In the genomic region with DNA sequence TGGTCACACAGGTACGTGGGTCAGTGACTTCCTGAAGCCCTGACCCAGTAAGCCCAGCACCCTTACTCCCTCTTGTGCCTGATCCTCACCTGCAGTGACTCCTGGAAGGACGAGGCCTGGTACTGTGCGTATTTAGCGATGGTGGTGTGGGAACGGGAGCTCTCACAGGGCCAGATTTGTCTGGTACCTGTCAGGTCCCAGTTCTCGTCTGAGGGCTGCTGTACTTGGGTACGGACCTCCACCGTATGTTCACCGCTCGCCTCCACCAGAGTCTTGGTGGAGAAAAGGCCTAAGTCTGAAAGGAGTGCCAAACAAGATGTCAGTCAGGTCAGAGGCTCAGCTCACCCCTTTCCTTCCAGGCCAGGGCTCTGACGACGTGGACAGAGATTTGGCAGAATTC, we compare ENCODE assay signal across 12 mouse cellular contexts. TPM values are rescaled to one million over a fixed set of nuclear protein-coding genes. Genes with fewer than 3 reads are reported as not detected.
DNase-seq lines count a peak whose midpoint lies in the region; ATAC-seq and TF ChIP-seq lines count a peak whose summit lies in the region.
"Had no signal": no experiment of that assay in that cellular context is flagged by ENCODE, and none has a peak within 500 bp of the region (broad histone marks: within the 10 kb centered on the region; RNA-seq: fewer than 3 reads in every experiment).

No protein-coding gene starts in this region.

- TF ChIP-seq CTCF in heart, adult 2 months (IDR thresholded peaks at IDR 0.05): no peak

- no peaks in the 10 kb centered on the region for H3K79me2 ChIP-seq in heart, adult 2 months (replicated peaks; ENCODE audit: control insufficient read depth, insufficient read depth, low read length)

- DNase-seq in cerebellum, adult 11-12 months: peak; percentile 52
- no peak for DNase-seq in cerebellum, adult 9-10 months
- DNase-seq in heart, adult 2 months: peak in 1 of 2 experiments; percentile 8
- DNase-seq in limb, embryonic 10.5 days (ENCODE audit: low spot score): no peak
- DNase-seq in spleen, adult 12 weeks (ENCODE audit: low spot score): no peak
- DNase-seq: retina, postnatal 1 day had no signal

- TF ChIP-seq POLR2A in heart, adult 2 months (IDR thresholded peaks at IDR 0.05; ENCODE audit: insufficient read depth, low read depth, low read length): 0 out of 2 replicates have a peak, but pooled peaks have one; percentile 22

- no peaks in the 10 kb centered on the region for H3K27me3 ChIP-seq in heart, adult 2 months (ENCODE audit: control insufficient read depth, insufficient read depth, low read length)
- no peaks in the 10 kb centered on the region; the same call in 1 of the 2 replicates for H3K27me3 ChIP-seq in heart, embryonic 12.5 days (replicated peaks)
- H3K27me3 ChIP-seq in midbrain, embryonic 13.5 days: peaks cover 18% of the 10 kb centered on the region
- H3K27me3 ChIP-seq in midbrain, embryonic 16.5 days (ENCODE audit: control insufficient read depth, insufficient read depth, low read depth, low read length): no peaks in the 10 kb centered on the region
- H3K27me3 ChIP-seq in limb, embryonic 10.5 days (ENCODE audit: low read depth, poor library complexity, severe bottlenecking): peaks cover 13% of the 10 kb centered on the region; the same call in 1 of the 2 replicates

- no peak overlapping the region for H3K9ac ChIP-seq in heart, adult 2 months (ENCODE audit: low read depth, low read length)
- no peak overlapping the region; the same call in 1 of the 2 replicates for H3K9ac ChIP-seq in heart, embryonic 12.5 days
- no peak overlapping the region for H3K9ac ChIP-seq in midbrain, embryonic 13.5 days (replicated peaks)
- H3K9ac ChIP-seq in midbrain, embryonic 16.5 days (ENCODE audit: low read depth, low read length): no peak overlapping the region
- H3K9ac ChIP-seq: midbrain, embryonic 12.5 days; neural tube, embryonic 15.5 days had no signal

- no peaks in the 10 kb centered on the region for H3K36me3 ChIP-seq in heart, adult 2 months (ENCODE audit: control insufficient read depth, insufficient read depth, low read length)
- H3K36me3 ChIP-seq in heart, embryonic 12.5 days: peaks cover 76% of the 10 kb centered on the region
- peaks cover 82% of the 10 kb centered on the region for H3K36me3 ChIP-seq in midbrain, embryonic 13.5 days
- peaks cover 56% of the 10 kb centered on the region for H3K36me3 ChIP-seq in midbrain, embryonic 16.5 days (ENCODE audit: control insufficient read depth, insufficient read depth, low read length)
- peaks cover 78% of the 10 kb centered on the region for H3K36me3 ChIP-seq in limb, embryonic 10.5 days

- 83% methylated on average over 12 of the region's 12 CpGs for WGBS in heart, adult 2 months
- WGBS in heart, embryonic 12.5 days: 85% methylated on average over 12 of the region's 12 CpGs
- WGBS in midbrain, embryonic 13.5 days: 85% methylated on average over 12 of the region's 12 CpGs
- 86% methylated on average over 12 of the region's 12 CpGs for WGBS in midbrain, embryonic 16.5 days
- 81% methylated on average over 12 of the region's 12 CpGs for WGBS in limb, embryonic 10.5 days

- intact Hi-C loops in heart, adult 2 months (cut with DNase I): loop anchor here (1.0 to 10.0 kb wide), 4 partner anchors 17 to 297 kb away; no protein-coding TSS in a partner anchor

- H3K4me3 ChIP-seq in heart, adult 2 months: no peak overlapping the region
- no peak overlapping the region for H3K4me3 ChIP-seq in heart, embryonic 12.5 days
- no peak overlapping the region for H3K4me3 ChIP-seq in midbrain, embryonic 13.5 days (replicated peaks)
- no peak overlapping the region for H3K4me3 ChIP-seq in midbrain, embryonic 16.5 days (ENCODE audit: low read depth, low read length)
- peak overlapping the region; percentile 21; the same call in 1 of the 2 replicates for H3K4me3 ChIP-seq in limb, embryonic 10.5 days
- H3K4me3 ChIP-seq: neural tube, embryonic 15.5 days had no signal

- no peak for ATAC-seq in heart, embryonic 12.5 days (ENCODE audit: insufficient number of reproducible peaks, low FRiP score)
- ATAC-seq in midbrain, embryonic 13.5 days: no peak
- no peak for ATAC-seq in midbrain, embryonic 16.5 days

- H3K9me3 ChIP-seq in heart, embryonic 12.5 days (replicated peaks): no peaks in the 10 kb centered on the region
- no peaks in the 10 kb centered on the region for H3K9me3 ChIP-seq in midbrain, embryonic 13.5 days
- no peaks in the 10 kb centered on the region for H3K9me3 ChIP-seq in midbrain, embryonic 16.5 days (replicated peaks; ENCODE audit: control insufficient read depth, low read length, poor library complexity, severe bottlenecking)
- no peaks in the 10 kb centered on the region for H3K9me3 ChIP-seq in limb, embryonic 10.5 days (replicated peaks)
- H3K9me3 ChIP-seq: midbrain, embryonic 12.5 days; neural tube, embryonic 15.5 days had no signal

- peaks cover 3% of the 10 kb centered on the region for H3K4me1 ChIP-seq in heart, adult 2 months (ENCODE audit: control insufficient read depth, insufficient read depth, low read length)
- peaks cover 40% of the 10 kb centered on the region for H3K4me1 ChIP-seq in heart, embryonic 12.5 days (replicated peaks)
- H3K4me1 ChIP-seq in midbrain, embryonic 13.5 days (replicated peaks): peaks cover 35% of the 10 kb centered on the region
- H3K4me1 ChIP-seq in midbrain, embryonic 16.5 days (ENCODE audit: control insufficient read depth, insufficient read depth, low read length): no peaks in the 10 kb centered on the region; the same call in 1 of the 2 replicates
- peaks cover 50% of the 10 kb centered on the region for H3K4me1 ChIP-seq in limb, embryonic 10.5 days

- TF ChIP-seq EP300 in heart, adult 2 months (IDR thresholded peaks at IDR 0.05; ENCODE audit: insufficient read depth, low read depth, low read length): no peak

- H3K4me2 ChIP-seq in heart, embryonic 12.5 days: no peak overlapping the region
- no peak overlapping the region for H3K4me2 ChIP-seq in midbrain, embryonic 13.5 days (replicated peaks)
- H3K4me2 ChIP-seq in midbrain, embryonic 16.5 days (ENCODE audit: low read length): no peak overlapping the region
- H3K4me2 ChIP-seq: midbrain, embryonic 12.5 days; neural tube, embryonic 15.5 days had no signal

- no peak overlapping the region for H3K27ac ChIP-seq in heart, adult 2 months
- H3K27ac ChIP-seq in heart, embryonic 12.5 days (ENCODE audit: poor library complexity, severe bottlenecking): no peak overlapping the region
- peak overlapping the region; percentile 35; the same call in 1 of the 2 replicates for H3K27ac ChIP-seq in midbrain, embryonic 13.5 days
- no peak overlapping the region for H3K27ac ChIP-seq in midbrain, embryonic 16.5 days (ENCODE audit: low read length)
- no peak overlapping the region for H3K27ac ChIP-seq in limb, embryonic 10.5 days
- H3K27ac ChIP-seq: midbrain, embryonic 12.5 days had no signal

RNA-seq across cellular contexts. Expression of gene Tmem88, which starts 4.0 kb away (rescaled TPM):
- 10 to 100 TPM; 20.4 to 21.4 TPM for total RNA-seq in heart, adult 2 months (2021)
- polyA plus RNA-seq in heart, adult 2 months (2012; rRNA removed): 61.4 and 66.4 TPM in 2 replicates
- polyA plus RNA-seq in heart, embryonic 12.5 days (2016; fragmentation: Nextera tagmentation; extraction: Ambion mirVana): 34.4 and 35.7 TPM in 2 replicates
- 4.9 and 7.0 TPM in 2 replicates for polyA plus RNA-seq in midbrain, embryonic 13.5 days (2015; fragmentation: Nextera tagmentation; extraction: Ambion mirVana)
- polyA plus RNA-seq in midbrain, embryonic 16.5 days (2015; fragmentation: Nextera tagmentation; extraction: Ambion mirVana): 5.2 and 5.9 TPM in 2 replicates
- polyA plus RNA-seq in limb, embryonic 10.5 days (2016; fragmentation: Nextera tagmentation; extraction: Ambion mirVana): 23.0 and 24.7 TPM in 2 replicates
- total RNA-seq: granulocyte monocyte progenitor cell, adult 5-6 weeks had no signal

RNA-seq across cellular contexts. Expression of gene Cyb5d1, which starts 6.6 kb away (rescaled TPM):
- 10 to 100 TPM; 27.9 to 32.1 TPM for total RNA-seq in heart, adult 2 months (2021)
- polyA plus RNA-seq in heart, adult 2 months (2012; rRNA removed): 19.9 and 29.8 TPM in 2 replicates
- polyA plus RNA-seq in heart, embryonic 12.5 days (2016; fragmentation: Nextera tagmentation; extraction: Ambion mirVana): 24.8 and 27.1 TPM in 2 replicates
- polyA plus RNA-seq in midbrain, embryonic 13.5 days (2015; fragmentation: Nextera tagmentation; extraction: Ambion mirVana): 41.8 and 47.7 TPM in 2 replicates
- 27.1 and 28.9 TPM in 2 replicates for polyA plus RNA-seq in midbrain, embryonic 16.5 days (2015; fragmentation: Nextera tagmentation; extraction: Ambion mirVana)
- polyA plus RNA-seq in limb, embryonic 10.5 days (2016; fragmentation: Nextera tagmentation; extraction: Ambion mirVana): 45.2 and 51.6 TPM in 2 replicates

RNA-seq across cellular contexts. Expression of gene Naa38, which starts 6.7 kb away (rescaled TPM):
- 100 to 1,000 TPM; 102 to 113 TPM for total RNA-seq in heart, adult 2 months (2021)
- polyA plus RNA-seq in heart, adult 2 months (2012; rRNA removed): 128 and 145 TPM in 2 replicates
- polyA plus RNA-seq in heart, embryonic 12.5 days (2016; fragmentation: Nextera tagmentation; extraction: Ambion mirVana): 147 and 150 TPM in 2 replicates
- polyA plus RNA-seq in midbrain, embryonic 13.5 days (2015; fragmentation: Nextera tagmentation; extraction: Ambion mirVana): 92.2 and 105 TPM in 2 replicates
- 86.2 and 89.6 TPM in 2 replicates for polyA plus RNA-seq in midbrain, embryonic 16.5 days (2015; fragmentation: Nextera tagmentation; extraction: Ambion mirVana)
- 140 and 151 TPM in 2 replicates for polyA plus RNA-seq in limb, embryonic 10.5 days (2016; fragmentation: Nextera tagmentation; extraction: Ambion mirVana)

RNA-seq across cellular contexts. Expression of gene Kdm6b, which starts 11.5 kb away (rescaled TPM):
- 10 to 100 TPM; 19.7 to 27.8 TPM for total RNA-seq in heart, adult 2 months (2021)
- polyA plus RNA-seq in heart, adult 2 months (2012; rRNA removed): 6.5 and 8.6 TPM in 2 replicates
- polyA plus RNA-seq in heart, embryonic 12.5 days (2016; fragmentation: Nextera tagmentation; extraction: Ambion mirVana): 24.9 and 25.4 TPM in 2 replicates
- polyA plus RNA-seq in midbrain, embryonic 13.5 days (2015; fragmentation: Nextera tagmentation; extraction: Ambion mirVana): 54.9 and 59.2 TPM in 2 replicates
- polyA plus RNA-seq in midbrain, embryonic 16.5 days (2015; fragmentation: Nextera tagmentation; extraction: Ambion mirVana): 36.4 and 39.0 TPM in 2 replicates
- 36.6 and 40.8 TPM in 2 replicates for polyA plus RNA-seq in limb, embryonic 10.5 days (2016; fragmentation: Nextera tagmentation; extraction: Ambion mirVana)

RNA-seq across cellular contexts. Expression of gene Chd3, which starts 32.8 kb away (rescaled TPM):
- 10 to 100 TPM; 18.3 to 20.2 TPM for total RNA-seq in heart, adult 2 months (2021)
- polyA plus RNA-seq in heart, adult 2 months (2012; rRNA removed): 20.3 and 22.2 TPM in 2 replicates
- 19.2 and 23.5 TPM in 2 replicates for polyA plus RNA-seq in heart, embryonic 12.5 days (2016; fragmentation: Nextera tagmentation; extraction: Ambion mirVana)
- 83.5 and 91.9 TPM in 2 replicates for polyA plus RNA-seq in midbrain, embryonic 13.5 days (2015; fragmentation: Nextera tagmentation; extraction: Ambion mirVana)
- 82.8 and 86.1 TPM in 2 replicates for polyA plus RNA-seq in midbrain, embryonic 16.5 days (2015; fragmentation: Nextera tagmentation; extraction: Ambion mirVana)
- polyA plus RNA-seq in limb, embryonic 10.5 days (2016; fragmentation: Nextera tagmentation; extraction: Ambion mirVana): 35.1 and 70.5 TPM in 2 replicates
